Mouse (Mus musculus) testis, adult 2 months (tissue): Measurements from ENCODE around the gene Kcnb1.

Experiments used
- CTCF ChIP-seq: fragments of 200-500 bp; IDR thresholded peaks from 2 replicates; pipeline ENCODE4 v1.5.1; 2012; ENCODE audit warnings: low read depth, mild to moderate bottlenecking, inconsistent platforms, low read length, moderate library complexity; ENCODE audit not compliant: control insufficient read depth, insufficient read depth, insufficient replicate concordance
- POLR2A ChIP-seq: fragments of 200-500 bp; IDR thresholded peaks from 2 replicates; pipeline ENCODE4 v1.6.1; 2012; ENCODE audit warnings: low read depth, mild to moderate bottlenecking, inconsistent platforms, low read length, moderate library complexity; ENCODE audit not compliant: control insufficient read depth

GRCm38 (mm10) chr2:167056942-167057323 is 133.0 kb downstream of the Kcnb1 start:
- TF ChIP-seq CTCF (no peak), POLR2A (no peak)
